Mouse (Mus musculus): ENCODE results near the gene Igf2r. TPM values are rescaled to one million over a fixed set of nuclear protein-coding genes. Genes with fewer than 3 reads are reported as not detected.
"Not testable (repeated sequence)": the region's sequence is repeated elsewhere in the genome, so short reads cannot be mapped to it uniquely, and the experiment has no call there.

The Igf2r gene
- polyA plus RNA-seq, 1 experiment, result 10.3 TPM

DNA sequence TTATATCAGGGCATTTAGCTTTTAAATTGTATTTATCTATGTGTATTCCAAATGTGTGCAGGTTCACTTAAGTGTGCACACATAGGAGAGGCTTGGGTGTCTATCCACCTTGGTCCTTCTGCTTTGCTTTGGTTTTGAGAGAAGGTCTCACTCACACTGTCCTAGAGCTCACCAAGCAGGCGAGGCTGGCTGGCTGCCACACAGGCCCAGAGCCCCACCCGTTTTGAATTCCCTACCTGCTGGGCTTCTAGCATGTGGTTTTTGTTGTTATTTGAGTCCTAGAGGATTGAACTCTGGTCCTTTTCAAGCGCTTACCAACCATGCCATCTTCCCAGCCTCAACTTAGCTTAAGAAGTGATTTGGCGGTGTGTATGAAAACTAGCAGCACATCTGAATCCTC, 85.1 kb downstream of the Igf2r start:
- no peak for DNase-seq (ENCODE audit: low read depth, low spot score)
- 39% methylated on average over 4 of the region's 4 CpGs for WGBS

DNA sequence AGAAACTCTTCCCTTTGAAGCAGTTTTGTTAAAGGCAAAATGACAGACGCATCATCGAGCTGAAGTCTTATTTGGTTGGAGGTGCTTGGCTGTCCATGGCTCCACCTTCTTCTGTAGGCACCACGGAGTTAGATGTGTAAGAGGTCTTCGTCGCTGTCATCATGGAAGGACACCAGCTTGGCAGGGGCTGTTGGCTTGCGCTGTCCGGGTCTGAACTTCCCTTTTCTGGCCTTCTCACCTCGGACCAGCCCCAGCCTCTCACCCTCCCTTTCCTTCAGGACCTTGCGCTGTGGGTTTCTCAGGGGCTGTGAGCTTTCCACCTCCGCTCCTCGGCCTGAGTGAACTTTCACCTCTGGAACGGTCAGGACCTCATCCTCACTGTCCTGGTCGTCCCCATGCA, 85.9 kb downstream of the Igf2r start:
- DNase-seq (ENCODE audit: low read depth, low spot score), result no peak
- WGBS, result 90% methylated on average over 13 of the region's 13 CpGs

DNA sequence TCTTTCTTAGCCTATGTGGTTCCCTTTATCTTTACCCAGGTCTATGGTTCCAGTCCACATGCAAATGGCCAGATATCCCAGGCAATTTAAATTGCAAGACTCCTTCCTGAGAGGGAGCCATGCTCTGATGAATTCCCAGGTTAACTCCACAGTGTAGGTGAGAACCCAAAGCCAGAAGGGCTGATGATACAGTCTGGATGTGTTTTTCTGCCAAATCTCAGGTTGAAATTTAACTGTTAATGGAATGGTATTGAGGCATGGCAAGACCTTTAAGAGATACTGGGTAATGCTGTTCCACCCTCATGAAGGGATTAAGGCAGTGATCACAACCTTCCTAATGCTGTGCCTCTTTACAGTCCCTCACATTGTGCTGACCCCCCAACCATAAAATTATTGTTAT, 91.2 kb downstream of the Igf2r start:
- no peak for DNase-seq (ENCODE audit: low read depth, low spot score)

DNA sequence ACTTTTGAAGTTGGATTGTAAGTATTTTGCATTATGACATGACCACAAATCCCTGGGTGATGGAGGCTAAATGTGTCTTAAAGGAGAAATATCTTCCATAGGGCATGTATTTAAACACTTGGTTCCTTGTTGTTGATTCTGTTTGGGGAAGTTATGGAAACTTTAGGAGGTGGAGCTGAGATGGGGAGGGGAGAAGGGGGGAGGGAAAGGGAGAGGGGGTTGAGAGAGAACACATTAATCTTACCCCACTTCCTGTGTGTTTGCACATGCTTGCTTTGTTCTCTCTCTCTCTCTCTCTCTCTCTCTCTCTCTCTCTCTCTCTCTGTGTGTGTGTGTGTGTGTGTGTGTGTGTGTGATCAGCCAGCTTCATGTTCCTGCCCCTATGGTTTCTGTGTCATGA, 92.3 kb downstream of the Igf2r start:
- no peak for DNase-seq (ENCODE audit: low read depth, low spot score)

DNA sequence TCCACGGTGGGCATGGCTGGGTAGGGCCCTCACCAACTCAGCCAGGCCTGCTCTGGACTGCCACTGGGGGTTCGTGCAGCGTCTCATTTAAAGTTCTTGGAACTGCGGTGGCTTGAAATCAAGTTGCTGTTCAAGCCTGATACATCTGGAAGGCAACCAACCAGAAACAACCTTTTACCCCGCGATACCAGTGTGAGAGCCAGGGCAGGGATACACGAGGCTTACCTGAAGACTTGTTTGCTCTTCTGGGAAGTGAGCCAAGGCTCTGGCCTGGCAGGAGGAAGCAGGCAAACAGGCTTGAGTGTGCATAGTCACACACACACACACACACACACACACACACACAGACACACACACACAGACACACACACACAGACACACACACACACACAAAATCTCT, 93.8 kb downstream of the Igf2r start, which contains the start of gene Slc22a1:
Slc22a1 (minus strand) TSS at position 184 of the 400 bp plus-strand sequence.
- 22% methylated on average over 7 of the region's 7 CpGs for WGBS
- DNase-seq (ENCODE audit: low read depth, low spot score), result peak; percentile 91

DNA sequence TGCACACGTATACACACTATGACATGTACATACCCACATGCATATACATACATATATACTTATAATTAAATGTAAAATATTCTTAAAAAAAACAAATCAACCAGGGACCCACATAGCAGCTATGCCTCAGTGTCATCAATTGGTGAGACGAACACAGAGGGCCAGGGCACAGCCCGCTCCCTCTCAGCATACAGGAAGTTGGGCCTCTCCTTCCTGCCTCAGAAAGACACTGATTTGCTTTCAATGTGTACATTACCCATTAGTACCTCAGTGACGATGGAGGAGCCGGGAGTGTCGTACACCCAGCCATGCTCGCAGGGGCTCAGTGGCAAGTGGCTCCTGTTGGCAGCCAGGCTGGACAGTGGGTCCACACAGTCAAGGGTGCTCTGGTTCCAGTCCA, 94.5 kb downstream of the Igf2r start:
- not testable (repeated sequence) for DNase-seq (ENCODE audit: low read depth, low spot score)
- 36% methylated on average over 7 of the region's 7 CpGs for WGBS

DNA sequence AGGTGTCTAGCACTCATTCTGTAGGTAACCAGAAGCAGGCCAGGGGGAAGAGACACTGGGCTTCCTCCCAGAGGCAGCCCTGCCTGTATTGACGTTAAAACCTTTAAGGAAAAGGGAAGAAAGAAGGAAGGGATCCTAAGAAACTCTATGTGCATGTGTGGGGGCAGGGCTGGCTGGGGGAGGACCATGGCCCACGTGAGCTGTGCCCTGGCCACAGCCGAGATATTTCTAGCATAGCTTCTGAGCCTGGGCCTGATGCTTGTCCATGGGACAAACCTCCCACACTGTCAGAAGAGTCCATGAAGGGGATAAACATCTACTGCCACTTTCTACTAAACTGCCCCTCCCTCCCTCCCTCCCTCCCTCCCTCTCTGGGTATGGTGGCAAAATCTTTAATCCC, 95.6 kb downstream of the Igf2r start:
- no peak for DNase-seq (ENCODE audit: low read depth, low spot score)
- 28% methylated on average over 3 of the region's 3 CpGs for WGBS

DNA sequence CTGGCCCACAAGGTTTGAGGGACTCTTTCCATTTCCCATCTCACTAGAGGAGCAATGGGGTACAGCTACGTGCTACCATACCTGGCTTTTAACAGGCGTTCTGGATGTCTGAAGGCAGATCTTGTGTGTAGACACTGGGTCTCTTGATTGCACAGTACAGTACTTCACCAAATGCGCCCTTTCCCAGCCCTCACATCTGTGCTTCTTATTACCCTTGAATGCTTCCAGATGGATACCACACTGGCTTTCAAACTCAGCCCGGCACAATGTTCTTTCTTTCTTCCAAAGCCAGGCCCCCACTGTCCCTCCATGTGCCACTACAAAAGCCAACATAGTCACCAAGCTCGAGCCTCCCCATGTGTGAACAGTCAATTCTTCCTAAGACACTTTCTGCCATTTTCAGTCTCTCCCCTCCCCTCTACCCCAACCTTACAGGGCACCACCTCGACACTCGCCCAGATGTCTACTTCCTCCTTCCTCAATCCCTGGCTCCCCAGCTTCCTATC, 97.1 kb downstream of the Igf2r start:
- 54% methylated on average over 7 of the region's 7 CpGs for WGBS
- no peak for DNase-seq (ENCODE audit: low read depth, low spot score)

DNA sequence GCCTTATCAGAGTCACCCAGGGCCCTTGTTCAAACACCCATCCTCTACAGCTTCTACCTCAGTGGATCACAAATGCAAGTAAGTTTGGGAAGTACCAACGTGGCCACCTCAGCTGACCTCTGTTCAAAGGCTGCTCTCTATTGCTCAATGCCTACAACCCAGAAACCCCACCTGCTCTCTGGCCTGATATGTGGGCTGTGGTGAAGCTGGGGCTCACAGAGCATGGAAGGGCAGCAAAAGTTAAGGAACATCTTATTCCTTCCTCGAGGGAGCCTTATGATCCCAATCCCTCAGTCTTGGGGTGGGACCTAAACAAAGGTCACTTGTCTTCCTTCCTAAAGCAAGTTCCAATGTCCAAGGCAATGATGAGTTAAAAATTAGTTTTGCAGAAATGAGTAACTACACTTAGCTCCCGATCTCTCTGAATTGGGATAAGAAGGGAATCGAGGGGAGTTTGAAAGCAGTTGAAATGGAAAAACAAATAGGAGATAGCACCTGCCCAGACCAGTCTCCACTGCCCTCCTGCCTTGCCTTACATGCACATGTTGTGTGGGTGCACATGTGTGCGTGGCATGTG, 98.3 kb downstream of the Igf2r start:
- WGBS, result 36% methylated on average over 5 of the region's 5 CpGs
- no peak for DNase-seq (ENCODE audit: low read depth, low spot score)

DNA sequence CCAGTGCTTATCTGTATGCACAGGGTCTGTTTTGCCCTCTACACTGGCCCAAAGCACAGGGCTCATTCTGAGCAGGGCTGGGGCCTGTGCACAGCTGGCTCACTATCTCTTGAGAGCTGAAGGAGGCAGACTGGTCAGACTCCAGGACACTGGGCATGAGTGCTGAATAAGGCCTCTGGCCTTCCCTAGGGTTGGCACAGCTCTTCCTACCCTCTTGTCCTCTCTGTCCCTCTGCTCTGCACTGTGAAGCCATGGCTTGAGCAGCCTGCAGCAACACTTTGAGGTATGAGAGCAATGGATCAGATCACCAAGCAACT, 100.1 kb downstream of the Igf2r start:
- no peak for DNase-seq (ENCODE audit: low read depth, low spot score)

DNA sequence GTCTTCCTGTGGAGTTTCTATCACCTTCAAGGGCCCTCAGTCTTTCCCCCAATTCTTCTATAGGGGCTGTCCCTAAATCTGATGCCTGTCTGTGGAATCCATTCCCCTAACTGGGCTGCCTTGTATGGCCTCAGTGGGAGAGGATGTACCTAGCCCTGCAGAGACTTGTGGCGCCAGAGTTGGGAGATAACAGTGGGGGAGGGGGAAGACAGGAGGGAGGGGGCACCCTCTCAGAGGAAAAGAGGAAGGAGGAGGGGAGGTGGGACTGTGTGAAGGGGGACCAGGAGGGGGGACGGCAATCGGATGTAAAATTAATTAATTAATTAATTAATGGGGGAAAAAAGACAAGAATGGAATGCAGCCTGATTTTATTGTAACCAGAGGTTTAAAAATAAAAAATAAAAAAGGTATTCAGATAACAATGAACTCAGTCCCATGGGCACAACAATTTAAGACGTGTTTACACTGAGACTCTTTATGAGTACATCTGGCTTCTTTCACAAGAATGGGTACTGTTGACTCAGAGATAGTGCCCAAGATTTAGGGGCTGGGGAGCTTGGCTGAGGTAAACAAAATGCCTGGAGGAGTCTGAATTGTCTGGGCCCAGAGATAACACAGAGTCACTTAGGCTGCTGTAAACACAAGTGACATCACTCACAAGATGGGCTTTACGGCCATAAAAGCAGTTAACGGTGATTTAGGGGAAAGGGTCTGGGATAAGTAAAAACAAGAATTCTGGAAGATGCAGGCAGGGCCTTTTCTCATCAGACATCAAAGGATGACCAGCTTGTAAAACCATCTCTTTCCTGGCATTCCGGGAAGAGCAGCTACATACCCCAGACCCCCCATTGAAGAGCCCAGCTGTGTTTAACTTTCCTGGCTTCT, 100.7 kb downstream of the Igf2r start:
- 38% methylated on average over 7 of the region's 7 CpGs for WGBS
- no peak for DNase-seq (ENCODE audit: low read depth, low spot score)

DNA sequence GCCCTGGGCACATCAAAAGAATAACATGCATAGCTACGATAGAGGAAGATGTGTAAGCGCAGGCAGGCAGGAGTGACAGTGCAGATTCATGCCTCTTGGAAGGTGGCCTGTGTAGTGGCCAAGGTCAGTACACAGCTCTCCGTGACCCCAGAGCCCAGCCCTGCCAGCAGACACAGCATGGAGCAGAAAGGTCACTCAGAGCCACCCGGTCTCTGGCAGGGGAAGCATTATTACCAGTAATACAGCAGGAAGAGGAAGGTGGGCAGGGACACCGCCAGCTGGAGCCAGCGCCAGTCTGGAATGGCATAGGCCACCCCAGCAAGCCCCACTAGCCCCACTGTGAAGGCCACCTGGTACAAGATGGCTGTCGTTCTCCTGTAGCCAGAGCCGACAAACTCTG, 105.3 kb downstream of the Igf2r start:
- WGBS, result 86% methylated on average over 8 of the region's 8 CpGs
- DNase-seq (ENCODE audit: low read depth, low spot score), result no peak

DNA sequence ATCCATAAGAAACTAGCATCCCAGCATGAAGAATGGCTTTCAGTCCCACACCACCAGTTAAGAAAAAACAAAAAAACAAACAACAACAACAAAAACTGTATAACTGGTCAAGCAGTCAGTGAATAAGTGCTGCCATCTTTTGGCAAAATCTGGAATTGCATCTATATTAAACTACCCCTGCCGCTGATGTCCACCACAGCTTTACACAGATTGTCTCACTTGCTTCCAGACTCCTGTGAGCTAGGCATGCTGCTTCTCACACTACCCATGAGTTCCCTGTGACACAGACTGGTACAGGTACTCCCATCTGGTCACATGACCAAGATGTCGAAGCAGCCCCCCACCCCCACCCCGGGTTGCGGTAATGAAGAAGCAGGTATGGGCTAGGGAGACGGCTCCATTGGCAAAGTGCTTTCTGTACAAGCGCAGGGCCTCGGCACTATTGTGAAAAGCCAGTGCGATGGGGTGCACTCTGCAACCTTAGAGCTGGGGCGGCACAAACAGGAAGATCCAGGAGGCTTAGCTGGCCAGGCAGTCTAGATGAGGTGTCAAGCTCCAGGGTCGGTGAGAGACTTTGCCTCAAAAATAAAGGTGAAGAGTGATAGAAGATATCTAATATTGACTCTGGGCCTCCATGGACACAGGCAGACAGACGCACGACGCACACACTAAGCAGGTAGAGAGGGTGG, 108.7 kb downstream of the Igf2r start:
- no peak for DNase-seq (ENCODE audit: low read depth, low spot score)
- WGBS, result 77% methylated on average over 13 of the region's 13 CpGs

DNA sequence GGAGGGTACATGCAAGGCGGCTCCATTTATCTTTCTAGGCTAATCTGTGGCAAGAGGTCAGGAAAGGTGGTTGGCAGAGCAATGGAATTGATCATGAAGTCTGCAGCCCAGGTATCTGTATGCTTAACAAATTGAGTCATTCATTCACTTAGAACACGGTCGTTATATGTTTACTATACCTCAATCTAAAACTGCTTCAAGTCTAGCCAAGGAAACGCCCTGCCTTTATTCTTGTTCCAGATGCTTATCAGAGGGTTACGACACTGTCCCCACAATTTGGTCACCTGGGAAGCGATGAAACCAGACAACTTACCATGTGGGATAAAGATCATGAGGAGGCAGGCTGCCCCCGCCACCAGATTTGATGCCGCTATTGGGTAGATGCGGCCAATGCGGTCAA, 110.2 kb downstream of the Igf2r start:
- DNase-seq (ENCODE audit: low read depth, low spot score), result peak; percentile 68
- 34% methylated on average over 10 of the region's 10 CpGs for WGBS

DNA sequence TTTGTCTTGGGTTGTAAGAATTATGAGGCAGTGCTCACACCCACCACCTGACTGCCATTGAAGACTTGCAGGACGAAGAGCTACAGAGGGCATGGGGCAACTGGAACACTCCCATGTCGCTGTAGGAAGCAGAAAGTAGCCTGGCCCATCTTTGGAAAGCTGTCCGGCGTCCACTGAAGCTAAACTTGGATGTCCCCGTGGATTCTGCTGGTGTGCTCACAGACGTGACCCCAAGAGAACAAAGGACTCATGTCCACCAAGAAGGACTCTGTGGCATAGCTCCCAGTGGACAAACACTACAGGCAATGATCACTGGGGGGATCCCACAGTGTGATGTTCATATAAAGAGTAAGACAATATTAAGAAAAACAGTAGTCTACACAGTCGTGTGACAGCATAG, 110.7 kb downstream of the Igf2r start:
- DNase-seq (ENCODE audit: low read depth, low spot score), result no peak
- 32% methylated on average over 7 of the region's 7 CpGs for WGBS

DNA sequence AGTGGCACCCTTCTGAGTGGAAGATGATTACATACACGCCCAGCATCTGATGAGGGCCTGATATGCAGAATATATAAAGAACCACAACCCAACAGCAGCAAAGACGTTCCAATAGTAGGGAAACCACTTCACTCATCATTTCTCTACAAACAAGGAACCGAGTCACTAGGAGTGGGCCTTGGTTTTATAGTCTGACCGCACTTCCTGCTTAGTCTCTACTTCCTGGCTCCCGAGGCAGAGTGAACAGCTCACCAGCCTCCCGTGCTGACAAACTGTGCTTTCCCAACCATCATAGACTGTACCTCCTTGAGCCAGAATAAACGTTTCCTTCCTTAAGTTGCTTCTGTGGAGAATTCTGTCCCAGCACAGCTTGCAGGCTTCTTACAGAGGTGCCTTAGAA, 113.6 kb downstream of the Igf2r start:
- WGBS, result 19% methylated on average over 7 of the region's 7 CpGs
- no peak for DNase-seq (ENCODE audit: low read depth, low spot score)

DNA sequence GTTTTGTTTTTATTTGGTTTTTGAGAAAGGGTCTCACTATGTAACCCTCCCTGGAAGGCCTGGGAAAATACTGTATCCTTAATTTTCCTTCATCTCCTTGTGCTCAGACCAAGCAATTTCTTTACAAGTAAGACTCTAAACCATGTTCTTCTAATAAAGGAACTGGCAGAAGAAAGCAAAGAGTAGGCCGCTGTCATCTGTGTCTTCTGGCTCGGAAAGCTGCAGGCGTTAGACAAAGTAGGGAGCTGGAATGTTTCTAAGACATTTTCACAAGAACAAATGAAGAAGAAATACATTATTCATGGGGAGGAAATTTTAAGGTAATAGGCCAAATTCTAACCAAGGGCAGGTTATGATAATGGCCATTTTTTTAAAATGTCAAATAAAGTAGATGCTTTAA, 115.4 kb downstream of the Igf2r start:
- no peak for DNase-seq (ENCODE audit: low read depth, low spot score)
- WGBS, result 92% methylated on average over 3 of the region's 3 CpGs

DNA sequence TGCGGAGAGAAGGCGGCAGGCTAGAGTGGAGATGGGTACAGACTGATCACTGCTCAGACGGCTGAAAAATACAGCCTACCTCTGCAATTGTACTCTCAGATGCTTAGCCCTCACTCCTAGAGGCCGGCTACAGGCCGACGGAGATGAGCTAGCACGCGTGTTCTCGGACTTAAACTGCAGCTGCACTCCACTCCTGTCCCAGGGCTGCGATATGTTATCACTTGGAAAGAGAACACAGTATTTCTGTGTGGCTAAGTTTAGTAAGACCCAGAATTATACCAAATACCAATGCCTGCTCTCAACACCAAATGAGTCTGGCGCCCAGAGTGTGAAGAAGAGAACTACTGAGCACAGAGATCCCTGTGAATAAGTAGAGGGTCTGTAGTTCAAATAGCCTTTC, 116.9 kb downstream of the Igf2r start:
- no peak for DNase-seq (ENCODE audit: low read depth, low spot score)
- WGBS, result 96% methylated on average over 11 of the region's 11 CpGs

DNA sequence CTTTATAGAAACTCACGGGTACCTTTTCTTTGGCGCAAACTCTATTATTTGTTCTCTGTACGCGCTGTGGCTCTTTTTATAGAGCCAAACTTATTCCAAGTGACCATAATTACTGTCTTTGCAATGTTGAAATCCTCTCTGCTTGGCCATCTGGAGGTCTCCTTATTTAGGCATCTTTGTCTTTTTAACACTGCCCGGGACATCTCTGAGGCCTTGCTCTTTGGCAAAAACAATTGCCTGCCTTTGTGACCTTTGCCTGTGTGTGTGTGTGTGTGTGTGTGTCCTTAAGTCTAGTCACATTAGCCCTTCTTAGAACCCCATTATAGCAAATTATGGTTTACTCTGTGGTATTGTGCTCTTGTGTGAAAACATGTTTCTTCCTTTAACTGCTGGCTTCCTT, 124.0 kb downstream of the Igf2r start:
- DNase-seq (ENCODE audit: low read depth, low spot score), result no peak

DNA sequence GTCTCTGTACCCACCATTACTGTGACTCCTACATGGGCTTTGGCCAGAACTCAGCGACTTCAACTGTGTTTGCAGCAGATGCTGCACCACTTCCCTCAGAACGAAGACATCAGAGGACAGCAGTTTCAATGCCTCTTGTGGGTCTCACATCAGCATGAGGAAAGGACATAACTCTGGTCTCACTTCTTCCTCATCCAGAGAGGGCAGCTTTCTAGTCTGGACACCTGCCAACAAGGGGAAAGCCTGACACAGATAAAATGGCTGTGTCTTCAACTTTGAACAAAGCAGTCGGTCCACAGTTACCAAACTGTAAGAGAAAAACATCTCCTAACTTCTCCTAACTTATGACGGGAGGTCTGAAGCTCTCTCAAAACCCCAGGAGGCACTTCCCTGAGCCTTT, 128.4 kb downstream of the Igf2r start:
- WGBS, result 76% methylated on average over 4 of the region's 4 CpGs
- DNase-seq (ENCODE audit: low read depth, low spot score), result no peak

More for the DNA sequence above, 124.0 kb downstream of the Igf2r start:
- WGBS, result 60% methylated on average over 5 of the region's 5 CpGs

DNA sequence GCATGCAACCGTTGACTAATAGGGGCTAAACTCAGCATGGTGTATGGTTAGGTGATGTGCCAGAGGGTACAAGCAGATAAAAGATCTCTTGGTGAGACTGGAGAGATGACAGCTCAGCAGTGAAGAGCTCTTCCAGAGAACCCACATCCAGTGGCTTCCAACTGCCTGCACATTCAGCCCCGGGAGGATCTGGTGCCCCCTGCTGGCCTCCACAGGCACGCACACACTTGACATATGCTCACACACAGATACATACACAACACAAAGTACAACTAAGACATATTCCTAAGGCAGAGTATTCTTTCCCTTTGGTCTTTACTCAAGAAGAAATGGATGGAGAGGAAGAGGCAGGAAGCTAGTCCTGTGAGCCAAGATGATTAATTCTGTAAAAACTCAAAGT, 129.9 kb downstream of the Igf2r start:
- DNase-seq (ENCODE audit: low read depth, low spot score), result no peak
- 90% methylated on average over 3 of the region's 3 CpGs for WGBS
